Mouse (Mus musculus): ENCODE results near the gene Rnf157. TPM values are rescaled to one million over a fixed set of nuclear protein-coding genes. Genes with fewer than 3 reads are reported as not detected.
"Not testable (repeated sequence)": the region's sequence is repeated elsewhere in the genome, so short reads cannot be mapped to it uniquely, and the experiment has no call there.

Gene Rnf157
- total RNA-seq, 2 experiments from 2014 or later: 228 to 235 TPM

DNA sequence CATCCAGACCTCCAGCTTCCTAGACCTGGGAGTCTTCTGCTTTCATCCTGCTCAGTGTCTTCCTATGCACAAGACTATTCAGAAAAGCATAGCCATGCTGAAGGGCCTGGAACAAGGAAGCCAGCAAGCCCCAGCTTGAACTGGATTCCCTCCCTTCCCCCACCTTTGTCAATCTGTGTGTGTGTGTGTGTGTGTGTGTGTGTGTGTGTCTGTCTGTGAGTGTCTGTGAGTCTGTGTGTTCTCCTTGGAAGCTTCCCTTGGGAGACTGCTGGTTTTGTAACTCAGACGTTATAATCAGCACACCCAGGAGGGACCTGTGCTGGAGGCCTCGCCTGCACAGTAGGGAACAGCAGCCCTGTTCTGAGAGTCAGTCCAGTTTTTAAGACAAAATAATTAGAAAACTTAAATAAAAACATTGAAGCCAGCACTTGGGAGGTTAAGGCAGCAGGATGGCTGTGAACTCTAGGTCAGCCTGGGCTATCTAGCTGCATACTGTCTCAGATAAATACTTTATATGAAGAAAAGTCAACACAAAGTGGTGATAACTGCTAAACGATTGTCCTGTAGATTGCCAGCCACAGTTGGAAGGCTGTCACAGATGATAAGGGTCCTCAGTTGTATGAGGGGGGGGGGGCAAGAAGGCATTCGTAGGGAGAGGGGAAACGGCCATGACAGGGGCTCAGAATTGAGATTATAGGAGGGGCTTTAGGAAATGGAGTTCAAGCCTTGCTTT is 23.3 kb upstream of the Rnf157 start:
- intact Hi-C loops (cut with DNase I): loop anchor here (2.0 kb wide), 1 partner anchor 55 kb away; no protein-coding TSS in a partner anchor
- no peak for DNase-seq (ENCODE audit: low spot score in 2 of 2)

DNA sequence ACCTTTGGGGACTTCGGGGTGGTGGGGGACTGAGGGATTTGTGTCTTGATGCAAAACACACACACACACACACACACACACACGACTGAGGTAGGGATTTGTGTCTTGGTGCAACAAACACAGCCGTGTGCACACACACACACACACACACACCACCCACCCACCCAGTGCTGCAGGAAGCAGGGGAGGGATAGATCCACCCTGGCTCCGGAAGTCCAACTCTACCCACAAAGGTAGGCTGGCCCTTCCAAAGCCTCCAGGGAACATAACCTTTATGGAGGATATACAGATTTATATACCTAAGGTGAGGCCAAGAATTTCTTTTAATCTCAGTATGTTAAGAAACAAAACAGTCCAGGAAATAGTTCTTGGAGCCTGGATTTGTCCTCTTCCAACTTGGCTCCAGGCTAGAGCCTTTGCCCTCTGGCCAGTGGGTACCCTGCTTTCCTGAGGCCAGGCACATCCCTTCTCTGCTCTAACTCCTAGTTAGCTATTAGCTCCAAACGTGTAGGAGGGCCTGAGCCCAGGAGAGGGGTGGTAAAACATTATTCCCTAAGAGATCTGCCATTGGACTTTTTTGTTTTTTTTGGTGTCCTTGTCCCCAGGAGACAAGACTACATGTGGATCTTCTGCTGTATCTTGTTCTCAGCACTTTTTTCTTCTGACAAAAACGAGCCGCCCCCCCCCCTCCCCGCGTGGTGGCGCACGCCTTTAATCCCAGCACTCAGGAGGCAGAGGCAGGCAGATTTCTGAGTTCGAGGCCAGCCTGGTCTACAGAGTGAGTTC is 22.3 kb upstream of the Rnf157 start:
- intact Hi-C loops (cut with DNase I): loop anchor here (2.0 kb wide), 1 partner anchor 56 kb away; no protein-coding TSS in a partner anchor
- DNase-seq (ENCODE audit: low spot score in 2 of 2): no peak

DNA sequence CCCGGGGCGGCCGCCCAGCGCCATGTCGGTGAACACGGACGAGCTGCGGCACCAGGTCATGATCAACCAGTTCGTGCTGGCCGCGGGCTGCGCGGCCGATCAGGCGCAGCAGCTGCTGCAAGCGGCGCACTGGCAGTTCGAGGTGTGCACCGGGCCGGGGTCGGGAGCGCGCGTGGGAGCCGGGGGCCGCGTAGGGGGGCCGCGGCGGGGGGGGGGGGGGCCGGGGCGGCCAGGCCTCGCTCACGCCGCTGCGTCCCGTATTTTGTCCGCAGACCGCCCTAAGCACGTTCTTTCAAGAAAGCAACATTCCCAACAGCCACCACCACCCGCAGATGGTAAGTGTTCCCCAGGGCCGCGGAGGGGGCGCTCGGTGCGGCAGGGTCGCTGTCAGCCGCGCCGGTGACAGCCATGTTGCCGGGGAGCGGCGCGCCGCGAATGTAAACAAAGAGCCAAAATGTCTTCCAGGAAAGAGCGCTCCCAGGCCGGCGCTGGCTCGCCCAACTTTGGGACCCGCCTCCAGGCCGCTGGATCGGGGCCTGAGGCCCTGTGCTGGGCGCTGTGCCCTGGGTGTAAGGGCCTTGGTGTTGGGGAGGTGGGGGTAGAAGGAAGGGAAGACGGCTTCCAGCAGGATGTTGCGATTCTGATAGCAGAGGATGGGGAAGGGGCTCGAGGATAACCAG is 21.6 kb upstream of the Rnf157 start:
- peak in 1 of 2 experiments; percentile 54 for DNase-seq (ENCODE audit: low spot score in 2 of 2)
- intact Hi-C loops (cut with DNase I): loop anchor here (2.0 kb wide), 1 partner anchor 56 kb away; no protein-coding TSS in a partner anchor

DNA sequence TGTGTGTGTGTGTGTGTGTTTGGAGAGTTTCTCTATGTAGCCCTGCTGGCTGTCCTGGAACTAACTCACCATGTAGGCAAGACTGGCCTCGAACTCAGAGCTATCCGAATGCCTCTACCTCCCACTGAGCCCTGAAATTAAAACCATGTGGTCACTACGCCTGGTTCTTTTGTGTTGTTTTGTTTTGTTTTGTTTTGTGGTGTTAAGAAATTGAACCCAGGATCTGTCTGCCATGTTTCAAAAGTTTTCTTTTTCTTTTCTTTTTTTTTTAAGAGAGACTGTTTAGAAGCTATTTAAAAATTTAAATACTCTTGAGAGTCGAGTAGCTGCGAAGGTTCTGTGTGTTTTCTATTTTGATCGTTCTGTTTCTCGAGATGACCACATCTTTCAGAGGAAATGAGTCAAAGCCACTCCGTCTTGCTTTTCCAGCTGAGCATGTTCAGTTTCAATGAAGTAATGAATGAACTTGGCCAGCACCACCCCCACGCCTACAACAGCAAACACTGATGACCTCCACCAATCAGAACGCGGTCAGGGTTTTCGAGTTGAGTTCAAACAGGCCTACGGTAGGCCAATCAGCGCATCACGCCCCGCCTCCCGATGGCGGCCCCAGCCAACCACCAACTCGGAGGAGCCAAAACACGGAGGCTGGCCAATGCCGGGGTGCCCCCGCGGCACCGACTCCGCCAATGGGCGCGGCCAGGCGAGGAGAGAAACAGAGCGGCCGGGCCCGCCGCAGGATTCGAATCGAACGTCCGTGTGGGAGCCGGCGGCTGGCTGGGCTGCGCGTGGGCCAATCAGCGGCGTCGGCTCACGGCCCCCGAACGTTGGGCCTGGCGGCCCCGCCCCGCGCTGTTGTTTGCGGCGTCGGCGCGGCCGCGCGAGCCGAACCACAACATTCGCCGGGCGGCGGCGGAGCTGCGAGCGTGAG is 20.8 kb upstream of the Rnf157 start, which contains the start of gene Ubald2:
Gene Ubald2, plus strand, starts transcription at position 739 of the 931 bp plus-strand sequence.
- DNase-seq (ENCODE audit: low spot score in 2 of 2): peak; percentile 99 to 100
- intact Hi-C loops (cut with DNase I): loop anchor here (2.0 kb wide), 1 partner anchor 57 kb away; no protein-coding TSS in a partner anchor

DNA sequence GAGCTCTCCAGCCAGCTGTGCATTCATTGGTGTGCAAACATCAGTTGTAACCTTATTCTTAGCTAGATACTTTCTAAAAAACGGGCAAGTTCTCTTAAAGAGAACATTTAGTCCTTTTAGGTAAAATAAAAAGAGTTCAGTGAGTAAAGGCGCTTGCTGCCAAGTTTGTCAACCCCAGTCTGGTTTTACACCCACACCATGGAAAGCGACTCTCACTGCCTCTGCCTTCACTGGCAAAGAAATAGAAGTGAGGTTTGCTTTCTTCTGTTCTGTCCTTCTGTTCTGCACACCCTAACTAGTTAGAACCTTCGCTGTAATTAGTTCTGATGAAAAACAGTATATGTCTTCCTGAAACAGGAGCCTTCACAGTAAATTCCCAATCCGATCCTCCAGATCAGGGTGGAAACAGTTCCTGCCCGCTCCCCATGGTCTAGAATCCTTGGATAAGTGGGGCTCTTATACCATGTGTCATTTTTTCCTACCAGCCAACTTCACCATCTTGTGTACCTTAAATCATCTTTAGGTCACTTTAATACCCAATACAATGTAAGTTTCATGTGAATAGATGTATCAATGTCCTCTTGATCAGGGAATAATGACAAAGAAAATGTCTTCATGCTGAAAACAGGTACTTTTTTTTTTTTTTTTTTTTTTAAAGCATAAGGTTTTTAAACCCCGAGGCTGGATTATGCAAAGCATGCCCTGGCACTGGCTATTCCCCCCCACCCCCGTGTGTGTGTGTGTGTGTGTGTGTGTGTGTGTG is 19.9 kb upstream of the Rnf157 start:
- intact Hi-C loops (cut with DNase I): no loop called here

DNA sequence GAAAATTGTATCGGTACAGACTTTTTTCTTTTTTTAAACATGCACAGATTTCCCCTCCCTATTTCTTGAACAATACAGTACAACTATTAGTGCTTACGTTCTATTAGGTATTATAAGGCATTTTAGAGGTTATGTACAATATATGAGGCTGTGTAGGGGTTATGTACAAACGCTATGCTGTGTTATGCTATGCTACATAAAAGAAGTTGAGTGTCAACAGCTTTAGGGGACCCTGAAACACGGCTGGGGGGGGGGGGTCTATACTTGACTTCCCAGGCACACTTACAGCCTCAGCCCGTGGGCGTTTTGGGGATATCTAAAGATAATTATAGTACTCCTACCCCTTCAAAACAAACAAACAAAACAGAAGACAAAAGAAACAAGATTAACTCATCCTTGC is 19.3 kb upstream of the Rnf157 start:
- intact Hi-C loops (cut with DNase I): no loop called here
- no peak for DNase-seq (ENCODE audit: low spot score in 2 of 2)

More for the DNA sequence above, 19.9 kb upstream of the Rnf157 start:
- DNase-seq (ENCODE audit: low spot score in 2 of 2): peak; percentile 65 to 82

DNA sequence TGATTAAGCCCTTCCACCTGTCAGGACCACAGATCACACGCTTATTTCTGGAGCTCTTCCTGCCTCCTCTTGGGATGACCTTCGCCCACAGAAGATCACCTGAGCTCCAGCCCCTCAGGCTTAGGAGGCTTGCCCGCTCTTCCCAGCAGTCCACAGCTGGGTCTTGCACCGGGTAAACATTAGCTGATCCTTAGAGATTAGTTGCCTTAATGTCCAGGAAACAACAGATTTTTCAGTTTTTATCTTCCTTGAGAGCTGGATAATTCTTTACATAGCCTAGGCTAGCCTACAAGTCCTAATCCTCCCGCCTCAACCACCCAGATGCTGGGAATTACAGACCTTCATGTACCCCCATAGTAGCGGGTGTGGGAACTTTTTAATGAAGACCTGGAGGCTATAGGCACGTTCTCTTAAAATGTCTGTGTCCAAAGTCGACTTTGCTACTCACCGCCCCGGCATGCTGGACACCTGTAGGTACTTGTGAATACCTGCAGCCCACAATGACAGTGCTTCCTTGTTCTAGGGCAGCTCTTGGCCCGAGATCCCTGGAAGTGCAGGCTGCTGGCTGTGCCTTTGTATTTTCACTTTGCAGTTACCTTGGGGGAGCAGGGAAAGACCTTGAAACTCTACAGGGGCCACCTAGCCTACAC is 18.7 kb upstream of the Rnf157 start:
- intact Hi-C loops (cut with DNase I): no loop called here
- DNase-seq (ENCODE audit: low spot score in 2 of 2): no peak

DNA sequence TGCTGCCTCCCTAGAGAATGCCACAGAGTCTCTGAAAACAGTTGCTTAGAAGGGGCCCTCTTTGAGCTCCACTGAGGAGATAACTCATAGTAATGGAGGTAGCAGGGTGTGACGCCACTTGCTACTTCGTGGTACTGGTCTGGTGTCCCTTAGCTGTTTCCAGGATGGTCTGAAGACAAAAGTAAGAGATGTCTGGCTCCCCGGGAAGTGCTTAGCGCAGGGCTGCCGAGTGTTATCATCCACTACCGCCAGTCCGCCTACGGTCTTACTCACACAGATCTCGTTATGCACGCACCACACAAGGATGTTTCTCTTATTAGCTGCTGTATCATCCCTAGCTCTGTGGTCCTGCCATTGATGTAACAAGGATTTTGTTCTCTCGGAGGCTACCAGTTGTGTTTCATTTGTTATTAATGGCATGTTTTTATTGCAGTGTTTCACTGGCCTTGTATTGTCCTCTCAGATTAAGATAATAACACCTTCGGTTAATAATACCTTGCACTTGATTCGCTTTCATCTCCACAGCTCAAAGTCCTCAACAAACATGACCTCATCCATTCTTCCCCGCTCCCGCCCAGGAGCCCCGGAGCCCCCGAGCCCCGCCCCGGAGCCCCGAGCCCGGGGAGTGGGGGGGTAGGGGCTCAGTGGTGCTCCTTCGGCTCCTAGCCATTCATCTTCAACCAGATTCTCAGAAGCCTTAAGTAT is 18.0 kb upstream of the Rnf157 start:
- no peak for DNase-seq (ENCODE audit: low spot score in 2 of 2)
- intact Hi-C loops (cut with DNase I): no loop called here

DNA sequence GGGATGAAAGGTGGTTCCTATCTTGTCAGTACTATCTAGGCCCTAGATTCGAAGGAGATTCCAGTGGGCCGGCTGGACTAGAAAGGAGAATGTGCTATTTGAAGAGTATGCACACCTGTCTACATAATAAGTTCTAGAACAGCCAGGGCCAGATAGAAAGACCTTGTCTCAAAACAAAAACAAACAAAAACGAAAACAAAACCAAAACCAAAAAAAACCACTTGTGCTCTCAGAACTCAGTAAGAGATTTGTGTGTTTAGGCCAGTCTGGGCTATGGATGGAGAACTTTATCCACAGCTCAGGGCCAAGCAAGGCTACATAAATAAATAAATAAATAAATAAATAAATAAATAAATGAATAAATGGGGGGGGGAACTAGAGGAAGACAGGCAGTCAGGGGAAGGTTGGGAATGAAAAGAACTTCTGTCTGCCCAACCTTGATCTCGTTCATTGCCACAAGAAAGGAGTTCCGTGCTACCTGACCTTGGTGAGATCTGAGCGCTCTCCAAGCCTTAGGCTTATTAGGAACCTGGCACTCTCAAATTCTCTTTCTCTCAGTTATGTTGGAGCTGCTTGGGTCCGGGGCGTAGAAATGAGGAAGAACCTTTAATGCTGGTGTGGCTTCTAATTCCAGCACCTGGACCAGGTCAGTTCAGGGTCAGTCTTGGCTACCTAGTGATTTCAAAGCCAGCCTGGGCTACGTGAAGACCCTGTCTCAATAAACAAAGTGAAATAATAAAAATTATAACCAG is 17.2 kb upstream of the Rnf157 start:
- intact Hi-C loops (cut with DNase I): no loop called here
- no peak for DNase-seq (ENCODE audit: low spot score in 2 of 2)

DNA sequence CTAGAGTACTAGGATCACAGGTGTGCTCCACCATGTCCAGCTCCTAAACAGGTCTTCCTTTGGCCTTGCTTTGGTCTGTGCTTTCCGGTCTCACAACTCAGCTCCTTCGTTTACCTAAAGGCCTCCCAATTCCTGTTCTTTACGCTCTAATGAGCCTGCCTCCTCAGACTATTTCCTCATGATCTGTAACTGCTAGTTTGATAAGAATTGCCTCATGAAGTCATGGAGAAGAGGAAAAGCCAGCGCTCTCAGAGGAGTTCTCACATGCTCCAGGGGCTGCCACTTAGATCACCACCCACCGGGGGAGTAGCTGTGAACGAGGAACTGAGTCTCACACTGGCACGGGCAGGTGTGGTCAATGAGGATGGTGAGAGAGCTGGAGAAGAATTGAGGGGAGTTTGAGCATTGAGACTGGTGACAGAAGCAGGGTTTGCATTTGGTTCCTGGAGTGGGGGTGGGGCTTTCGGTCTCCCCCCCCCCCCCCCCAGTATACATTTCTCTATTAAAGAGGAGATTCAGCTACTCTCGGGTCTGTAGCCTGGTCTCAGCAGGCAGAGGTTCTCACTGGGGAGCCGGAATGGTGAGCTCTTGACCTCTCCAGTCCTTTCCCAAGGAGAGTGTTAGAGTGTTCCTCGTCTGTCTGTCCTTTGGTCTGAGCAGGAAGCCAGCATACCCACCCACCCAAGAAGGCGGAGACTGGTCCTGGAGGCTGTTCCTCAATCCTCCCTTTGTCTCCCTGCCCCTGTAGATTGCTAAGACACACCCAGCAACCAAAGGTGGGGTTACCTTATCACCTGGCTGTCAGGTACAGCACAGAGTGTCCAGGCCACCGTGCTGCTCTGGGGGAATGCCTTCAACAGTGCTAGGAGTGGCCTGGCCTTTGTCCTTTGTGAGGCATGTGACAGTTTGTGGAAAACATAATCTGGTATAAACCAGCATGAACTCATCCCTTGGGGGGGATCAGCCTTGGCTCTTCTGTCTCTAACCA is 16.3 kb upstream of the Rnf157 start:
- no peak for DNase-seq (ENCODE audit: low spot score in 2 of 2)
- intact Hi-C loops (cut with DNase I): no loop called here

DNA sequence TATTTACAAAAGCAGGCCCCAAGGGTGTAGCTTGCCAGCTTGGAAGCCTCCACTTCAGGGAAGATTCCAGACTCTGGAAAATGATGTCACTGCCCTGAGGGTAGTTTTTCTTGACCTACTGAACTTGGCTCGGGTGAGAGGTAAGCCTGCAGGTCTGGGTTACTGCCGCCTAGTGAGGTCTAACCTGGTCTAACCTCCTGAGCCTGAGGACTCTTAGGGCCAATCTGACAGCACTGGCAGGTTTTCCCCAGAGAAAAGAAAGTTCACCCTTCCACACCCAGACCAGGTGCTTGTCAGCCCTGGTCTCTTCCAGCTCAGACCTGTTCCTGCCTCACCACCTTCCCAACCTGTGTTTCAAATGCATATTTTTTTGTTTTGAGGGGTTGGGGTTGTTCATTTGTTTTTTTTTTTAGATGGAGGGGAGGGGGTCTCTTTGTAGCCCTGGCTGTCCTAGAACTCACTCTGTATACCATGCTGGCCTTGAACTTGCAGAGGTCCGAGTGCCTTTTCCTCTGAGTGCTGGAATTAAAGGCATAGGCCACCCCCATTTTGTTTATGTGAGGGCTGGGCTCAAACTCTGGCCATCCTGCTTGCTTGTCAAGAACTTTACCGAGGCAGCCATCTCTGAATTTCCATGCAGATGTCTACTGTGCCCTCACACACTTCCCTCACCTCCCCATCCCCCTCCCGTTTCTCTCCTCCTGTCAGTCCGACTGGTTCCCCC is 14.2 kb upstream of the Rnf157 start:
- intact Hi-C loops (cut with DNase I): no loop called here
- no peak for DNase-seq (ENCODE audit: low spot score in 2 of 2)

DNA sequence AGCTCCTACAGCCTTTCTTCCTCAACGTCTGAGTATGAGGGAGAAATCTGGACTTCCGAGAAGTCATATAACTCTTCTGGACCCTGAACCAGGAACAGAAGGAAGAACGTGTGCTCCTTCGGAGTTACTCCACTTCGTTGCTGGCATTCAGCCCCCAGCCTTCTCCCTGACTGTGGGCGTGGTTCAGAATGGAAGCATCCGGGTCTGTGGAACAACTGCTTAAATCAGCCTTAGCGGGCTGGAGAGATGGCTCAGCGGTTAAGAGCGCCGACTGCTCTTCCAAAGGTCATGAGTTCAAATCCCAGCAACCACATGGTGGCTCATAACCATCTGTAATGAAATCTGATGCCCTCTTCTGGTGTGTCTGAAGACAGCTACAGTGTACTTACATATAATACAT is 13.5 kb upstream of the Rnf157 start:
- intact Hi-C loops (cut with DNase I); DNase-seq (ENCODE audit: low spot score in 2 of 2): not testable (repeated sequence)

DNA sequence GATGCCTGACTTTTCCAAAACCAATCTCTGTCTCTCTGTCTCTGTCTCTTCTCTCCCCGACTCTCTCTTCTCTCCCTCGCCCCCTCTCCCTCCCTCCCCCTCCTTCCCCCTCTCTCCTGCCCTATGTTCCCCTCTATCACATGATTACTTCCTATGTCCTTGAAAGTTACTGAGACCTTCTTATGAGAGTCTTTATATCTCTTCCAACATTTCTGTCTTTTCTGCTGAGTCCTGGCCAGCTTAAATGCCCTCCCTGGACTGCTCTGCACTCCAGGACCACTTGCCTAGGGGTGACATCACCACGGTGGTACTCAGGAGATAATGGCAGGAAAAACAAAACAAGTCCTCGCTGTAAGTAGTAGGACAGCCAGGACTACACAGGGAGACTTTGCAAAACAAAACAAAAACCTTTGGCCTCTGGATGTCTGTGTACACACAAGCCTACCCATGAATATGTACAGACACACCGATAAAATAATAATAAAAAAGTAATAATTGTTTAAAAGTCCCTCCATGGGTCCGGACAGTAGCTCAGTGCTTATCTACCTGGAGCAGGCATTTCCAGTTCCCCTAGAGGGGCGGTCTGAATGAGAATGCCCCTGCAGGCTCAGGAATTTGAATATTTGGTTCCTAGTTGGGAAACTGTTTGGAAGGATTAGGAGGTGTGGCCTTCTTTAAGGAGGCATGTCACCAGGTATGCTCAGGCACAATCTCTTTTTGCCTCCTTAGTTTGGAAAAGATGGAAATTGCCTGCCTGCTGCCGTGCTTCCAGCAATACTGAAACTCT is 12.0 kb upstream of the Rnf157 start:
- intact Hi-C loops (cut with DNase I): no loop called here

More for the DNA sequence above, 12.0 kb upstream of the Rnf157 start:
- no peak for DNase-seq (ENCODE audit: low spot score in 2 of 2)
